Mouse (Mus musculus) right cerebral cortex, postnatal 14 days (tissue): Measurements from ENCODE around the gene Apoa5.
"Not testable (repeated sequence)": the region's sequence is repeated elsewhere in the genome, so short reads cannot be mapped to it uniquely, and the experiment has no call there.

Source experiments
- DNase-seq: peaks from one replicate; pipeline ENCODE4 v3.0.0; 2022

Gene Apoa5

GRCm38 (mm10) chr9:46269125-46269524 is 692 bp downstream of the Apoa5 start:
- DNase-seq: no peak

GRCm38 (mm10) chr9:46270782-46271181 is 2.3 kb downstream of the Apoa5 start:
- DNase-seq: no peak

- DNase-seq: no peak
Measured at GRCm38 (mm10) chr9:46272070-46272469, 3.6 kb downstream of the Apoa5 start.

- peak; percentile 86 for DNase-seq
Measured at GRCm38 (mm10) chr9:46272677-46273454, 4.4 kb downstream of the Apoa5 start, which contains the start of gene Zpr1. TSS of gene Zpr1 (plus strand) at chr9:46273064.

- no peak for DNase-seq
Measured at GRCm38 (mm10) chr9:46274494-46274893, 6.1 kb downstream of the Apoa5 start.

GRCm38 (mm10) chr9:46282631-46283436 is 14.4 kb downstream of the Apoa5 start, which contains the start of gene Bud13:
TSS of gene Bud13 (plus strand) at chr9:46283008.
- DNase-seq: peak; percentile 96

GRCm38 (mm10) chr9:46298381-46298780 is 29.9 kb downstream of the Apoa5 start:
- no peak for DNase-seq

- DNase-seq: peak; percentile 42
Measured at GRCm38 (mm10) chr9:46302142-46302541, 33.7 kb downstream of the Apoa5 start.

GRCm38 (mm10) chr9:46309121-46309520 is 40.7 kb downstream of the Apoa5 start:
- DNase-seq: no peak

- peak; percentile 50 for DNase-seq
Measured at GRCm38 (mm10) chr9:46314507-46314906, 46.1 kb downstream of the Apoa5 start.

- DNase-seq: no peak
Measured at GRCm38 (mm10) chr9:46314921-46315320, 46.5 kb downstream of the Apoa5 start.

GRCm38 (mm10) chr9:46315807-46316365 is 47.5 kb downstream of the Apoa5 start:
- DNase-seq: no peak

- DNase-seq: no peak
Measured at GRCm38 (mm10) chr9:46316388-46316787, 48.0 kb downstream of the Apoa5 start.

- no peak for DNase-seq
Measured at GRCm38 (mm10) chr9:46316909-46317308, 48.5 kb downstream of the Apoa5 start.

GRCm38 (mm10) chr9:46317957-46318356 is 49.5 kb downstream of the Apoa5 start:
- no peak for DNase-seq

GRCm38 (mm10) chr9:46319886-46320285 is 51.5 kb downstream of the Apoa5 start, which contains the start of gene 4931429L15Rik:
TSS of gene 4931429L15Rik (minus strand) at chr9:46319986.
- DNase-seq: not testable (repeated sequence)

- DNase-seq: no peak
Measured at GRCm38 (mm10) chr9:46320461-46320860, 52.0 kb downstream of the Apoa5 start.
